Mouse (Mus musculus): ENCODE measurements at regions not wholly inside any gene's neighbourhood (a gene's known extent, or its start where the extent isn't known, plus 50 kb on each side); places are given as distances from the start of the nearest gene placed in this dataset.

DNA sequence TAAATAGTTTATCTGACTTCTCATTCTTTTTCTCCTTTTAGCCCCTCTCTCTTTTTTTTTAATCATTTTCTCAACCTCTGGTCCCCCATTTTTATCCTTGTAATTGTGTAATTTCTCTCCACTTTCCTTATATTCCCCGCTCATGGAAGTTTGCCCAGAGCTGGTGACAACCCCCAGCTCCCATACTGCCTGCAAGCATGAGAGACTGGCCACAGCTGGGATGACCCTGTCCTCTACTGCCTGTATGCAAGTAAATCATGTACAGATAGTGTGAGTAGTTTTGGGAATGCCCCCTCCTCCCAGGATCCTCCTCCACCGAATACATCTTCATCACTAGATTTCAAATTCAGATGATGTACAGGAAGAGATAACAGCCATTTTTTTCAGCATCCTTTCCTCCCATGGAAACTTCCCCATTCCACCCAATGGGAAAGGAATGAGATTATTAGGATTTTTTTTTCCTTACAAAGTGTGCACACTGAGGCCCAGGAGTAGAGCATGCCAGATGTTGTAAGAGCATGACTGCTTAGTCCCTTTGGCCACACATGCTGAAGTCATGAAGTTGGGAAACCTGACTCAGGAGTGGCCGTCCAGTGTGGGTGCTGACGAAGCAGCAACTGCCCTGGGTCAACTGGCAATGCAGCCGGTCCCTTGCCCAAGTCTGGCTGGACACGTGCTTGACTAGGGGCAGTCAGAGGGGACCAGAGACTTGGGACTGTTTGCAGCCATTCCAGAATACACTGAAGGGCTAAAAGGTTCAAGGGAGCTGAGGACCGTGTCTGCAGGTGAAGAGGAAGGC, 449.1 kb downstream of the Ccdc171 start:
- no peaks in the 10 kb centered on the region for H3K36me3 ChIP-seq (ENCODE audit: control insufficient read depth, insufficient read depth, low read length)
- no peak overlapping the region for H3K4me3 ChIP-seq (ENCODE audit: low read depth, low read length)
- no peaks in the 10 kb centered on the region for H3K4me1 ChIP-seq (ENCODE audit: control insufficient read depth, insufficient read depth, insufficient read length, low read length)
- H3K27me3 ChIP-seq (ENCODE audit: control insufficient read depth, insufficient read depth, low read length): no peaks in the 10 kb centered on the region
- H3K27ac ChIP-seq (ENCODE audit: insufficient read depth, low read depth, low read length): no peak overlapping the region
- 78% methylated on average over 7 of the region's 7 CpGs for WGBS
- TF ChIP-seq CTCF (IDR thresholded peaks at IDR 0.05; ENCODE audit: extremely low read depth, insufficient read length, insufficient replicate concordance, low read depth, low read length) (no peak), POLR2A (IDR thresholded peaks at IDR 0.05; ENCODE audit: low read depth, low read length) (no peak)

DNA sequence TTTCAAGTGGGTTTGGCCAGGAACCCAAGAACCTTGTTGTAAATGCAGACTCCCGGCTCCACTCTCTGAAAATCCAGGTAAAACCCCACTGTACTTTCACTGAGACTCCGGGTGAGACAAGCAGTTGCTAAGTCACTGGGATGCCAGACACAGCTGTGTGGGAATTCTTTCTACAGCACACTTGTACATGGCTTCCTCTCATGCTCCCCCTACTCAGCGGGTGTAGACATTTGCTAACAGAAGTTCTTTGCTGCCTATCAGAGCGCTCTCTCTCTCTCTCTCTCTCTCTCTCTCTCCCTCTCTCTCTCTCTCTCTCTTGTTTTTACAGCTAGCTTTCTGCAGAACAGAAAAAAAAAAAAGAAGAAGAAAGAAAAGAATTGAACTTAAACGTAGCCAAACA, 450.2 kb downstream of the Ccdc171 start:
- Histone ChIP-seq H3K27me3 (ENCODE audit: control insufficient read depth, insufficient read depth, low read length) (no peaks in the 10 kb centered on the region), H3K36me3 (ENCODE audit: control insufficient read depth, insufficient read depth, low read length) (no peaks in the 10 kb centered on the region), H3K4me1 (ENCODE audit: control insufficient read depth, insufficient read depth, insufficient read length, low read length) (no peaks in the 10 kb centered on the region), H3K27ac (ENCODE audit: insufficient read depth, low read depth, low read length) (no peak overlapping the region), H3K4me3 (ENCODE audit: low read depth, low read length) (no peak overlapping the region)
- TF ChIP-seq CTCF (IDR thresholded peaks at IDR 0.05; ENCODE audit: extremely low read depth, insufficient read length, insufficient replicate concordance, low read depth, low read length) (no peak), POLR2A (IDR thresholded peaks at IDR 0.05; ENCODE audit: low read depth, low read length) (no peak)
- WGBS: 71% methylated on average over 5 of the region's 5 CpGs

DNA sequence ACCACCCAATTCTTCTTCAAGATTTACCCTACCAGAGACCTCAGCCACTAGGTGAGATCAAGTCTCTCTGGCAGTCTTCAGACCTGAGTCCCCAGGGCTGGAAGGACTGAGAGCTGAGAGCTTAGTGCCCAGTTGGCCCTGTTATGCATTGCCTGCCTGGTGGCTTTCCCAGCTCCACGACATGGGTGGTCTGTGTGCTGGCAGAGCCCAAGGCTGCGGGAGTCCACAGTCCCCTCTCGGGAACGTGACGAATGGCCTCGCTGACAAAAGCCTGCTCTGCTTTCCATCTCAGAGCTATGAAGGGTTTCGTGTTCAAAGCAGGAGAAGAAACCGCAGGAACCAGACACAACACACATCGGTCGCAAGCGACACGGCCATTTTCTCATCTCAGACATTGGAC, 450.7 kb downstream of the Ccdc171 start:
- H3K4me1 ChIP-seq (ENCODE audit: control insufficient read depth, insufficient read depth, insufficient read length, low read length): no peaks in the 10 kb centered on the region
- WGBS: 70% methylated on average over 12 of the region's 12 CpGs
- TF ChIP-seq POLR2A (IDR thresholded peaks at IDR 0.05; ENCODE audit: low read depth, low read length): no peak
- TF ChIP-seq CTCF (IDR thresholded peaks at IDR 0.05; ENCODE audit: extremely low read depth, insufficient read length, insufficient replicate concordance, low read depth, low read length): no peak
- no peak overlapping the region for H3K4me3 ChIP-seq (ENCODE audit: low read depth, low read length)
- no peaks in the 10 kb centered on the region for H3K36me3 ChIP-seq (ENCODE audit: control insufficient read depth, insufficient read depth, low read length)
- H3K27ac ChIP-seq (ENCODE audit: insufficient read depth, low read depth, low read length): no peak overlapping the region
- no peaks in the 10 kb centered on the region for H3K27me3 ChIP-seq (ENCODE audit: control insufficient read depth, insufficient read depth, low read length)

GRCm38 (mm10) chr4:83979088-83979487, 453.7 kb downstream of the Ccdc171 start:
- no peaks in the 10 kb centered on the region for H3K27me3 ChIP-seq (ENCODE audit: control insufficient read depth, insufficient read depth, low read length)
- 68% methylated on average over 4 of the region's 4 CpGs for WGBS
- no peak for TF ChIP-seq CTCF (IDR thresholded peaks at IDR 0.05; ENCODE audit: extremely low read depth, insufficient read length, insufficient replicate concordance, low read depth, low read length)
- TF ChIP-seq POLR2A (IDR thresholded peaks at IDR 0.05; ENCODE audit: low read depth, low read length): no peak
- no peak overlapping the region for H3K4me3 ChIP-seq (ENCODE audit: low read depth, low read length)
- no peaks in the 10 kb centered on the region for H3K4me1 ChIP-seq (ENCODE audit: control insufficient read depth, insufficient read depth, insufficient read length, low read length)
- H3K36me3 ChIP-seq (ENCODE audit: control insufficient read depth, insufficient read depth, low read length): no peaks in the 10 kb centered on the region
- H3K27ac ChIP-seq (ENCODE audit: insufficient read depth, low read depth, low read length): no peak overlapping the region

DNA sequence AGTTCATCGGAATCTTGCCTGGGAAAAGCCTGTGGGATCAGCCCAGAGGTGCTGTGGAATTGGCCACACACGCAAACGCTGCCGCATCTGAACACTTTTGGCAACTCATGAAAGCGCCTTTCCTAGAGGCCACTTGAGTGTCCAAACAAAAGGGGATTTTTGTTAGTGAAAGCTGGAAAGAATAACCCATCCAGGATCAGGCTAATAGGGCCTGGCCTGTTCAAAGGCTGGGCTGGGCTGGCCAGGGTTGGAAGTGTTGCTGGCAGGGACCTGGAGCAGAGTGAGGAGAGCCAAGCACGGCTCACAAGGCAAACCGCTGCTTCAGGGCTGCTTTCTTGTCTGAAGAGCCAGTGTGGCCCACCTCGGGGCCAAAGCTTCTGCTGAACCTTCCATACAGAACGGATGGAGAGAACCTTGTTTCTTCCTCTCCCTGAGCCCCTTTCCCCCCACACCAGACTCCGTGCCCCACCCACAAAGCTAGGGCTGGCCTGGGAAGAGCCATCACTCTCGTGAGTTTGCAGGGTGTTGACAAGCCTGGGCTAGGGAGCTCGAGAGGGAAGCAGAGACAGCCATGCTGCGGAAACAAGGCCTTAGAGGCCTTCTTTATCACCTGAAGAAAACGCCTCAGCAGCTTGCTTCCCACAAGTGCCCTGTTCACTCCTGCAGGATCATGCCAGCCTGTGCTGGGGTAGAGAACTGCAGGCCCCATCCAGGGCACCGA, 459.5 kb downstream of the Ccdc171 start:
- Histone ChIP-seq H3K4me1 (ENCODE audit: control insufficient read depth, insufficient read depth, insufficient read length, low read length) (peaks cover 7% of the 10 kb centered on the region; the same call in 1 of the 2 replicates), H3K36me3 (ENCODE audit: control insufficient read depth, insufficient read depth, low read length) (no peaks in the 10 kb centered on the region), H3K4me3 (ENCODE audit: low read depth, low read length) (no peak overlapping the region), H3K27ac (ENCODE audit: insufficient read depth, low read depth, low read length) (no peak overlapping the region), H3K27me3 (ENCODE audit: control insufficient read depth, insufficient read depth, low read length) (no peaks in the 10 kb centered on the region)
- 84% methylated on average over 15 of the region's 15 CpGs for WGBS
- TF ChIP-seq POLR2A (IDR thresholded peaks at IDR 0.05; ENCODE audit: low read depth, low read length) (no peak), CTCF (IDR thresholded peaks at IDR 0.05; ENCODE audit: extremely low read depth, insufficient read length, insufficient replicate concordance, low read depth, low read length) (no peak)

DNA sequence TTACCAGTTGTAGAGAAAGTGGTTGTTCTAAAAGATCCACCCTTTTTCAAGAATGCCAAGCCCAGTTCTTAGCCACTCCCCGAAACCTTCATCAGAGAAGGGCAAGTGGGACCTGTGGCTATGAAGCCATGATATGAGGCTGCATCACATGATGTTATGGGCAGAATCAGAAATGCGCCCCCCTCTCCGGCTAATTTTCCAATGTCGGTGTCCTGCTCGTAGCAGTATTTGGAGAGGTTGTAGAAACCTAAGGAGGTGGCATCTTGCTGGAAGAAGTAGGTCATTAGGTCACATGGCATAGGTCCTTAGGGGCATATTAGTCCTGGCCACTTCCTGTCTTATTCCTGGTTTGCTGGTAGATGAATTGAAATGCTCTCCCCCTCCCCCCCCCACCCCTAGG, 460.1 kb downstream of the Ccdc171 start:
- Histone ChIP-seq H3K27me3 (ENCODE audit: control insufficient read depth, insufficient read depth, low read length) (no peaks in the 10 kb centered on the region), H3K4me1 (ENCODE audit: control insufficient read depth, insufficient read depth, insufficient read length, low read length) (peaks cover 7% of the 10 kb centered on the region; the same call in 1 of the 2 replicates), H3K4me3 (ENCODE audit: low read depth, low read length) (no peak overlapping the region), H3K36me3 (ENCODE audit: control insufficient read depth, insufficient read depth, low read length) (no peaks in the 10 kb centered on the region), H3K27ac (ENCODE audit: insufficient read depth, low read depth, low read length) (no peak overlapping the region)
- WGBS: 98% methylated on average over 5 of the region's 5 CpGs
- TF ChIP-seq POLR2A (IDR thresholded peaks at IDR 0.05; ENCODE audit: low read depth, low read length) (no peak), CTCF (IDR thresholded peaks at IDR 0.05; ENCODE audit: extremely low read depth, insufficient read length, insufficient replicate concordance, low read depth, low read length) (no peak)

Data from small intestine, adult 2 months (tissue).